Mouse (Mus musculus) right cerebral cortex, adult 18-20 months (tissue): ENCODE results near the gene Mmp3.
"Not testable (repeated sequence)": the region's sequence is repeated elsewhere in the genome, so short reads cannot be mapped to it uniquely, and the experiment has no call there.

Experiments
- DNase-seq: peaks from one replicate; pipeline ENCODE4 v3.0.0; 2022; ENCODE audit warnings: mixed read lengths

Gene Mmp3

DNA sequence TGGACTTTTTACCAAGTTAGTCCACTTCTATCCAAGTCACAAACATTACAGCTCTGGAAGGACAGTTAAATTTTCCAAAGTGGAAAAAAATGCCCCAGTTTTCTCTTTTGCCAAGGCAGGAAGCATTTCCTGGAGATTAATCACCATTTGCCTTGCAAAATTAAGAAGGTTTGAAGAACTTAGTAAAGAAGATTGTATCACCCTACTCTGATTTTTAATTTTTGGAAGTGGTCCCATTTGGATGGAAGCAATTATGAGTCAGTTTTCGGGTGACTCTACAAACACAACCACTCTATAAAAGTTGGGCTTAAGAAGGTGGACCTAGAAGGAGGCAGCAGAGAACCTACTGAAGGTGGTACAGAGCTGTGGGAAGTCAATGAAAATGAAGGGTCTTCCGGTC, at the start of gene Mmp3:
TSS of gene Mmp3 (plus strand) at position 301 of the 400 bp plus-strand sequence.
- no peak for DNase-seq

DNA sequence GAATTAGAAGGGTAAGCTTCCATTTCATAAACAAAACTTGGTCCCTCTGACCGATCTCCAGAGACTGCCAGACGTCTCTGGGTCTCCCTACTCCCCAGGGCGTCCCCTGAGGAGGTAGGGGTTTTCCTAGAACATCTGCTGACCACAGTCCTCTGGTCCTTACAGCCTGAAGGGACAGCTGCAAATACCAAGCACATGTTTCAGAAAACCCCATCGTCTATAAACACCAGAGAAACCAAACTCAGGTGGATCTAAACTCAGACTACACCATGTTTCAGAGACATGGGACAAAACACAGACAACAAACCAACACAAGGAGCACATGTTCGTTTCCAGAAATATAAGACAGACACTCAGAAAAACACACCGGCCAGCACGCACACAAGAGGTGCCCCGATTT, 49.1 kb upstream of the Mmp3 start:
- not testable (repeated sequence) for DNase-seq

DNA sequence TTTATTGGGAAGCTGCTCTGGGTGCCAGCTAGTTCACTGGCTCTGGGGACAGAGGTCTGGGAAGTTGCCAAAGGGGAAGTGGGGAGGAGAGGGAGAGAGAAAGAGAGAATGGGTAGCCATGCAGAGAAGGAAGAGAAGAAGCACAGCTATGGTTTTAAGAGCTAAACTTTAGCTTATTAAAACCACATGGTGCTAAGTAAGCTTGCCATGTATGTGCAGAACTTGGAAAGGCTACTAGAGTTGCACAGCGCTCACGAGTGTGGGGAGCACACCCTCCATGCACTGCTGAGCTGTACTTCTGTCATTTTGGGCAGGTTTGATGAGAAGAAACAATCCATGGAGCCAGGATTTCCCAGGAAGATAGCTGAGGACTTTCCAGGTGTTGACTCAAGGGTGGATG, 7.7 kb downstream of the Mmp3 start:
- no peak for DNase-seq

DNA sequence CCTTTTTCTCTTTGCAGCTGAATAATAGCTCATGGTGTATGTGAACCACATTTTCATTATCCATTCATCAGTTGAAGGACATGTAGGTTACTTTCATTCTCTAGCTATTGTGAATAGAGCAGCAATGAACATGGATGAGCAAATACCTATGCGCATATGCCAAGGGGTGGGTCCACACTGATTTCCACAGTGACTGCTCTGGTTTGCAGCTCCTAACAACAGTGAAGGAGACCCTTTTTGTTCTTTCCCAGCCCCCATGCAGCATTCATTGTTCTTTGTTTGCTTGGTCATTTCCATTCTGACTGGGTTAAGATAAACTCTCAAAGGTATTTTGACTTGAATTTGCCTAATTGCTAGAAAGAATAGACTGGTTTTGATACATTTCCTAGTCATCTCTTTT, 24.6 kb downstream of the Mmp3 start:
- DNase-seq, result no peak

DNA sequence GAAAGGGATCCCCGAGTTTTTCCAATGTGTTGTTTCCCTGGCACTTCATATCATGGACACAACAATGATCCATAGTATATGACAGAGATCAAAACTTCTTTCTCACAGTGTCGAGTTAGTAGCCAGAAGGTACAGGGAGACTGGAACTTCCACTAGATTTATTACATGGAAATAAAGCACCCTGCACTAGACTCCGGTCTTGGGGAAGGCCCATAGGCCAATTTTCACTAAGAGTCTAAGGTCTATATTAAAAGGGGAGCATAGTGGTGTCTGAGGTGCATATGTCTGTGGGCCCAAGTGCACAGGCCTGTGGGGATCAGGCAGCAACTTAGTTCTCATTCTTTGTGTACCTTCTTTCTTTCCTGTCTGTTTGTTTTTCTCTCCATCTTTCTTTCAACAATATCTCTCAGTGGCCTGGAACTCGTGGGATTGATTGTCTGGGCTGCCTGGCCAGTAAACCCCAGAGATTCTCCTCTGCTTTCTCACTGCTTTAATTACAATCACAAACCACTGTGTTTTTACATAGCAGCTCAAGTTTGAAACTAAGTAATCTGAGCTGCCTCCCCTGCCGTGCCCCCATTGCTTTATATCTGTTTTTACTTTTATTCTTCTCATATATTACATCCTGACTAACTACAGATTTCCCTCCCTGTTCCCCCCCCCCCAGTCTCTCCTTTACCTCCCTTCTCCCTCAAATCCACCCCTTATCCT, 38.2 kb downstream of the Mmp3 start:
- no peak for DNase-seq

DNA sequence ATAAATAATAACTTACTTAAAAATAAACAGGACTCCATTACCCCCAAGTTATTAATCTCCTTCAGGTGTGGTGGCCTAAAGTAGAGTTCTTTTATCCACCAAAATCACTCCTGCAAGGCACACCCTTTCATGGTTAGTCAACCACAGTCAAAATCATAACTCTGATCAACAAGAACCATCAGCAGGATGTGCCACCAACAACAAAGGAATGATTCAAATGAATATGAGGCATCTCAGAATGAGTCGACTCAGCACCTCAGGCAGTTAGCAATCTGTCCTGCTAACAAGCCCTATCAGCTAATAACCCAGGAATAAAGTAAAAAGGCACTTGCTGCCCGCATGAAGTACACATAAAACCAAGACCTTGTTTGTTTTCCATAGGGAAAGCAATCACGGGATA, 55.5 kb downstream of the Mmp3 start:
- DNase-seq, result no peak

DNA sequence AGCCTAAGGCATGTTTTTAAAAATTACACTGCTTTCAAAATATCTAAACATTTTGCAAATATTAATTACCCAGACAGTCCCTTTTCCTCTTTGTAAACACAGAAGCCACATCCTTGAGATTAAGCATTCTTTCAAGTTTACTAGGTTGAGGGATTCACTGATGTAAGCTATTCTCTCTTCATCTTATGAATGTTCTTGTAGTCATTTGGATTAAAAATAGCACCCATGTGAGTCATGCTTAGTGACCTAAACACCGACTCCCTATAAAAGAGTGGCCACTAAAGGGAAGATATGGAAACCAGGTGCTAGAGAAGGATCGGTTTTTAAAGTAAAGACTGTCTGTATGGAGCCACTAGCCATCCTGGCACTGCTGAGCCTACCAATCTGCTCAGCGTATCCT, 56.4 kb downstream of the Mmp3 start, which contains the start of gene Mmp10:
TSS of gene Mmp10 (plus strand) at position 302 of the 400 bp plus-strand sequence.
- DNase-seq, result no peak
